11 mouse cellular contexts compared by ENCODE assay signal in genomic region chr11:40572953-40573757, GRCm38 (mm10).
DNase-seq lines count a peak whose midpoint lies in the region; ATAC-seq and TF ChIP-seq lines count a peak whose summit lies in the region.
"Had no signal": no experiment of that assay in that cellular context is flagged by ENCODE, and none has a peak within 500 bp of the region (broad histone marks: within the 10 kb centered on the region; RNA-seq: fewer than 3 reads in every experiment).

No protein-coding gene starts in this region.

- no peaks in the 10 kb centered on the region for H3K9me3 ChIP-seq in heart, embryonic 11.5 days (replicated peaks; ENCODE audit: control insufficient read depth, low read length)
- no peaks in the 10 kb centered on the region for H3K9me3 ChIP-seq in forebrain, embryonic 15.5 days
- no peaks in the 10 kb centered on the region for H3K9me3 ChIP-seq in midbrain, embryonic 11.5 days (ENCODE audit: control insufficient read depth, low read length)
- H3K9me3 ChIP-seq: embryonic facial prominence, embryonic 12.5 days had no signal

- TF ChIP-seq CTCF in lung, adult 2 months (IDR thresholded peaks at IDR 0.05; ENCODE audit: insufficient read depth, low read length): no peak

- no peaks in the 10 kb centered on the region for H3K36me3 ChIP-seq in heart, embryonic 11.5 days (ENCODE audit: control insufficient read depth, insufficient read depth, low read length)
- no peaks in the 10 kb centered on the region for H3K36me3 ChIP-seq in forebrain, embryonic 15.5 days
- H3K36me3 ChIP-seq in midbrain, embryonic 11.5 days (ENCODE audit: control insufficient read depth, insufficient read depth, low read length): no peaks in the 10 kb centered on the region
- H3K36me3 ChIP-seq: embryonic facial prominence, embryonic 12.5 days had no signal

- H3K4me2 ChIP-seq in heart, embryonic 11.5 days: peak overlapping the region; percentile 1; the same call in 1 of the 2 replicates
- peak overlapping the region; percentile 22 for H3K4me2 ChIP-seq in forebrain, embryonic 15.5 days (replicated peaks)
- peak overlapping the region; percentile 26 for H3K4me2 ChIP-seq in midbrain, embryonic 11.5 days
- H3K4me2 ChIP-seq: embryonic facial prominence, embryonic 12.5 days had no signal

- 22% methylated on average over 12 of the region's 12 CpGs for WGBS in heart, embryonic 11.5 days (ENCODE audit: insufficient replicate concordance)
- WGBS in forebrain, embryonic 15.5 days: 6% methylated on average over 12 of the region's 12 CpGs
- WGBS in midbrain, embryonic 11.5 days: 19% methylated on average over 12 of the region's 12 CpGs
- 28% methylated on average over 12 of the region's 12 CpGs for WGBS in lung, adult 2 months

- intact Hi-C loops in heart, postnatal 36 days (cut with DNase I): no loop called here

- H3K27me3 ChIP-seq in heart, embryonic 11.5 days (ENCODE audit: control insufficient read depth, insufficient read depth, low read length): no peaks in the 10 kb centered on the region
- no peaks in the 10 kb centered on the region for H3K27me3 ChIP-seq in forebrain, embryonic 15.5 days
- H3K27me3 ChIP-seq in midbrain, embryonic 11.5 days (ENCODE audit: control insufficient read depth, insufficient read depth, low read length): no peaks in the 10 kb centered on the region
- H3K27me3 ChIP-seq: embryonic facial prominence, embryonic 12.5 days had no signal

- no peak overlapping the region for H3K9ac ChIP-seq in heart, embryonic 11.5 days (ENCODE audit: low read depth, low read length)
- no peak overlapping the region for H3K9ac ChIP-seq in forebrain, embryonic 15.5 days (replicated peaks)
- H3K9ac ChIP-seq in midbrain, embryonic 11.5 days (ENCODE audit: low read length): no peak overlapping the region
- H3K9ac ChIP-seq: embryonic facial prominence, embryonic 12.5 days had no signal

- no peak overlapping the region for H3K4me3 ChIP-seq in heart, embryonic 11.5 days (ENCODE audit: low read depth, low read length)
- H3K4me3 ChIP-seq in forebrain, embryonic 15.5 days: no peak overlapping the region
- H3K4me3 ChIP-seq in midbrain, embryonic 11.5 days (ENCODE audit: low read depth, low read length): no peak overlapping the region
- H3K4me3 ChIP-seq in lung, adult 2 months (replicated peaks; ENCODE audit: extremely low read depth, low read depth, low read length): no peak overlapping the region
- H3K4me3 ChIP-seq: embryonic facial prominence, embryonic 12.5 days had no signal

- DNase-seq in heart, postnatal 36 days: no peak
- DNase-seq in Muller cell, postnatal 12 days (ENCODE audit: inconsistent ontology term): peak; percentile 88
- DNase-seq in midbrain, embryonic 11.5 days (ENCODE audit: low spot score, missing footprints): peak; percentile 87
- DNase-seq in lung, adult 2 months: no peak
- no peak for DNase-seq in cerebellum, postnatal 10 days
- no peak for DNase-seq in adrenal gland, postnatal 36 days
- DNase-seq: kidney, postnatal 36 days; lung, postnatal 4 days had no signal

- no peak overlapping the region for H3K27ac ChIP-seq in heart, embryonic 11.5 days (ENCODE audit: low read depth, low read length)
- H3K27ac ChIP-seq in forebrain, embryonic 15.5 days (replicated peaks): peak overlapping the region; percentile 31
- H3K27ac ChIP-seq in midbrain, embryonic 11.5 days (ENCODE audit: low read depth, low read length): no peak overlapping the region
- H3K27ac ChIP-seq: embryonic facial prominence, embryonic 12.5 days had no signal

- ATAC-seq in heart, embryonic 11.5 days (replicated peaks; ENCODE audit: insufficient number of reproducible peaks, low FRiP score, low TSS enrichment): no peak
- ATAC-seq in forebrain, embryonic 15.5 days (replicated peaks): peak; percentile 93
- peak; percentile 50 for ATAC-seq in midbrain, embryonic 11.5 days (ENCODE audit: low FRiP score)

- TF ChIP-seq POLR2A in lung, adult 2 months (IDR thresholded peaks at IDR 0.05; ENCODE audit: borderline replicate concordance, extremely low read depth, low read depth, low read length): no peak

- no peaks in the 10 kb centered on the region for H3K4me1 ChIP-seq in heart, embryonic 11.5 days (ENCODE audit: control insufficient read depth, insufficient read depth, low read length)
- H3K4me1 ChIP-seq in forebrain, embryonic 15.5 days: peaks cover 16% of the 10 kb centered on the region
- H3K4me1 ChIP-seq in midbrain, embryonic 11.5 days (ENCODE audit: control insufficient read depth, insufficient read depth, low read length): no peaks in the 10 kb centered on the region; the same call in none of the 2 replicates
- H3K4me1 ChIP-seq in lung, adult 2 months (ENCODE audit: control insufficient read depth, insufficient read depth, low read length): no peaks in the 10 kb centered on the region
- H3K4me1 ChIP-seq: embryonic facial prominence, embryonic 12.5 days had no signal

Comparison
In these comparisons a context has a peak if more than half of its experiments do, and no peak if none do; other contexts are left out.
1. DNase-seq: peak in Muller cell, postnatal 12 days (single experiment) and midbrain, embryonic 11.5 days (single experiment); none in heart, postnatal 36 days (0 of 2), lung, adult 2 months (single experiment), cerebellum, postnatal 10 days (0 of 2) and adrenal gland, postnatal 36 days (0 of 2).
2. Peak in every context shown above with its lines, with median percentiles within 50 percentile points of each other: H3K4me2 ChIP-seq.